ENCODE assay signal across 8 mouse cellular contexts in the genomic region with DNA sequence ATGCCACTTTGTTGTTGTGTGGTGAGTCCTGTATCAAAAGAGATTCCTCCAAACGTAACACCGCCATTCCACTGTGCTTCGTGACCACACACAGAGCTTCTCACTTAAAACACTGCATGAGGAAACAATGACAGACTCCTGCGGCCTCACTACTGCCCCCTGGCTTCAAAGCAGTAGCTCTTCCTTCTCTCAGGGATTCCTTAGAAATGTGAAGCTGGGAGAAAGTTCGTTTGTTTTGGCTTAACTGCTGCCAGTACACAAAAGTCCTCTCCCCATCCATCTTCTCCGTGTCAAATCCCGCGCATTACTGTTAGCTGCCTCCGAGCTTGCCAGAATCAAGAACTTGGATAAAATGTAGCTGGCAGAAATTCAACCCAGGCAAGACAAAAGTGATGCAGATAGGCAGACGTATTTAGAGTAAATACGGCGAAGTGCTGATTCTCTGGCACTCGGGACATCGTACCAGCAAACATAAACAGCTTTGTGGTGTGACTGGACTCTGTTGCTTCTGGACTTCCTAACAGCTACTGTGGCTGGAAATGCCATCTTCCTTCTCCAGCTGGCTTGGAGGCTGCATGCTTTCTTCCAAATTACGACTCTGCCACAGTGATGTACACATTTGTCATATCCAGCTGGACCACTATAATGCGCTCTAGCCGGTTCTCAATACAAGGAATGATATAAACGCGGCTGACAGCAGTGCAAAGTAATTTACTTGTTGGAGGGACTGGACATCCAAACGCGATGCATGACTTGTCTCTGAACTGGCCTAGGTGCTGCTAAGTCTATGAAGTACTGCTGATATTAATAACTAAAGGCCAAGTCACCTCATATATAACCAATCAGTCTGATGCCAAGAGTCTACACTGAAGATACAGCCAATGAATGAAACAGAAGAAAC. TPM values are rescaled to one million over a fixed set of nuclear protein-coding genes. Genes with fewer than 3 reads are reported as not detected.
DNase-seq lines count a peak whose midpoint lies in the region; ATAC-seq and TF ChIP-seq lines count a peak whose summit lies in the region.

No protein-coding gene starts in this region.

- 47% methylated on average over 21 of the region's 21 CpGs for WGBS in forebrain, embryonic 13.5 days
- 54% methylated on average over 21 of the region's 21 CpGs for WGBS in forebrain, embryonic 12.5 days
- 55% methylated on average over 21 of the region's 21 CpGs for WGBS in embryonic facial prominence, embryonic 10.5 days
- WGBS in hindbrain, embryonic 11.5 days: 50% methylated on average over 21 of the region's 21 CpGs
- 56% methylated on average over 21 of the region's 21 CpGs for WGBS in liver, embryonic 12.5 days (ENCODE audit: insufficient replicate concordance)

- no peak overlapping the region for H3K9ac ChIP-seq in forebrain, embryonic 13.5 days
- no peak overlapping the region for H3K9ac ChIP-seq in forebrain, embryonic 12.5 days
- H3K9ac ChIP-seq in ES-E14 (ENCODE audit: insufficient read depth, low read depth, low read length, poor library complexity, severe bottlenecking): no peak overlapping the region
- no peak overlapping the region for H3K9ac ChIP-seq in hindbrain, embryonic 11.5 days (ENCODE audit: low read depth, low read length)
- H3K9ac ChIP-seq in liver, embryonic 12.5 days: no peak overlapping the region

- H3K9me3 ChIP-seq in forebrain, embryonic 13.5 days (replicated peaks): no peaks in the 10 kb centered on the region
- H3K9me3 ChIP-seq in forebrain, embryonic 12.5 days: no peaks in the 10 kb centered on the region
- no peaks in the 10 kb centered on the region for H3K9me3 ChIP-seq in ES-E14 (ENCODE audit: control insufficient read depth, insufficient read depth, low read depth, low read length)
- no peaks in the 10 kb centered on the region for H3K9me3 ChIP-seq in embryonic facial prominence, embryonic 10.5 days
- no peaks in the 10 kb centered on the region for H3K9me3 ChIP-seq in hindbrain, embryonic 11.5 days (ENCODE audit: control insufficient read depth, low read length)
- no peaks in the 10 kb centered on the region for H3K9me3 ChIP-seq in liver, embryonic 12.5 days (replicated peaks)

- in situ Hi-C loops in ES-E14 (cut with MboI; ENCODE audit: low sequenced_read_pairs in 2 of 2, unreplicated experiment in 2 of 2): loop anchor here in 1 of 2 experiments (25.0 kb wide), 1 partner anchor 656 kb away; no protein-coding TSS in a partner anchor

- H3K27me3 ChIP-seq in forebrain, embryonic 13.5 days: peaks cover 6% of the 10 kb centered on the region; the same call in 1 of the 2 replicates
- peaks cover 11% of the 10 kb centered on the region for H3K27me3 ChIP-seq in forebrain, embryonic 12.5 days
- H3K27me3 ChIP-seq in embryonic facial prominence, embryonic 10.5 days (replicated peaks; ENCODE audit: low read depth, poor library complexity, severe bottlenecking): peaks cover 22% of the 10 kb centered on the region
- no peaks in the 10 kb centered on the region for H3K27me3 ChIP-seq in hindbrain, embryonic 11.5 days (ENCODE audit: control insufficient read depth, insufficient read depth, low read length)
- H3K27me3 ChIP-seq in liver, embryonic 12.5 days (replicated peaks): no peaks in the 10 kb centered on the region

- DNase-seq in ES-E14 (ENCODE audit: low read depth, low spot score): peak; percentile 46
- DNase-seq in embryonic facial prominence, embryonic 10.5 days (ENCODE audit: low spot score): peak; percentile 41
- peak; percentile 61 for DNase-seq in hindbrain, embryonic 11.5 days (ENCODE audit: low spot score)
- peak; percentile 81 for DNase-seq in naive thymus-derived CD4-positive, alpha-beta T cell, adult 2 months (ENCODE audit: low read depth)
- DNase-seq in thymus, postnatal 0 days (ENCODE audit: low spot score): peak; percentile 65

- no peaks in the 10 kb centered on the region for H3K36me3 ChIP-seq in forebrain, embryonic 13.5 days (ENCODE audit: poor library complexity, severe bottlenecking)
- no peaks in the 10 kb centered on the region for H3K36me3 ChIP-seq in forebrain, embryonic 12.5 days (replicated peaks)
- H3K36me3 ChIP-seq in ES-E14 (ENCODE audit: control insufficient read depth, insufficient read depth, low read length, poor library complexity, severe bottlenecking): no peaks in the 10 kb centered on the region
- no peaks in the 10 kb centered on the region for H3K36me3 ChIP-seq in embryonic facial prominence, embryonic 10.5 days (replicated peaks)
- no peaks in the 10 kb centered on the region for H3K36me3 ChIP-seq in hindbrain, embryonic 11.5 days (ENCODE audit: control insufficient read depth, insufficient read depth, low read length)
- no peaks in the 10 kb centered on the region for H3K36me3 ChIP-seq in liver, embryonic 12.5 days

- H3K4me1 ChIP-seq in forebrain, embryonic 13.5 days: peaks cover 15% of the 10 kb centered on the region
- peaks cover 16% of the 10 kb centered on the region for H3K4me1 ChIP-seq in forebrain, embryonic 12.5 days
- no peaks in the 10 kb centered on the region for H3K4me1 ChIP-seq in ES-E14 (ENCODE audit: control insufficient read depth in 2 of 2, insufficient read depth in 2 of 2, low read length in 2 of 2, poor library complexity in 1 of 2)
- H3K4me1 ChIP-seq in embryonic facial prominence, embryonic 10.5 days: peaks cover 14% of the 10 kb centered on the region
- H3K4me1 ChIP-seq in hindbrain, embryonic 11.5 days (replicated peaks; ENCODE audit: control insufficient read depth, insufficient read depth, low read length): 0 out of 2 replicates have a peak, but pooled peaks cover 3% of the 10 kb centered on the region
- H3K4me1 ChIP-seq in liver, embryonic 12.5 days: peaks cover 28% of the 10 kb centered on the region

- ATAC-seq in forebrain, embryonic 13.5 days: peak; percentile 31; the same call in 1 of the 2 replicates
- no peak for ATAC-seq in forebrain, embryonic 12.5 days (ENCODE audit: low FRiP score)
- no peak for ATAC-seq in hindbrain, embryonic 11.5 days (ENCODE audit: low FRiP score)
- no peak for ATAC-seq in liver, embryonic 12.5 days

- no peak overlapping the region for H3K27ac ChIP-seq in forebrain, embryonic 13.5 days
- H3K27ac ChIP-seq in forebrain, embryonic 12.5 days: no peak overlapping the region
- H3K27ac ChIP-seq in ES-E14 (ENCODE audit: insufficient read depth, low read depth, low read length, poor library complexity, severe bottlenecking): no peak overlapping the region
- no peak overlapping the region for H3K27ac ChIP-seq in embryonic facial prominence, embryonic 10.5 days (replicated peaks)
- H3K27ac ChIP-seq in hindbrain, embryonic 11.5 days (ENCODE audit: low read depth, low read length): no peak overlapping the region
- H3K27ac ChIP-seq in liver, embryonic 12.5 days: no peak overlapping the region

- no peak overlapping the region for H3K4me3 ChIP-seq in forebrain, embryonic 13.5 days
- H3K4me3 ChIP-seq in forebrain, embryonic 12.5 days (replicated peaks): no peak overlapping the region
- no peak overlapping the region for H3K4me3 ChIP-seq in ES-E14 (ENCODE audit: insufficient read depth in 1 of 2, low read depth in 1 of 2, low read length in 2 of 2, poor library complexity in 1 of 2, severe bottlenecking in 1 of 2)
- no peak overlapping the region for H3K4me3 ChIP-seq in embryonic facial prominence, embryonic 10.5 days
- no peak overlapping the region for H3K4me3 ChIP-seq in hindbrain, embryonic 11.5 days (ENCODE audit: low read depth, low read length)
- H3K4me3 ChIP-seq in liver, embryonic 12.5 days: peak overlapping the region; percentile 6; the same call in 1 of the 2 replicates

- peak overlapping the region; percentile 18; the same call in 1 of the 2 replicates for H3K4me2 ChIP-seq in forebrain, embryonic 13.5 days
- H3K4me2 ChIP-seq in forebrain, embryonic 12.5 days: no peak overlapping the region; the same call in 1 of the 2 replicates
- no peak overlapping the region for H3K4me2 ChIP-seq in hindbrain, embryonic 11.5 days (replicated peaks; ENCODE audit: low read depth, low read length)
- peak overlapping the region; percentile 38 for H3K4me2 ChIP-seq in liver, embryonic 12.5 days

TF ChIP-seq in ES-E14, 5 proteins besides CTCF, POLR2A, EP300 and RAD21:
- TF ChIP-seq CHD2 (IDR thresholded peaks at IDR 0.05; ENCODE audit: low read depth, low read length) (no peak), HCFC1 (IDR thresholded peaks at IDR 0.05; ENCODE audit: borderline replicate concordance, insufficient read depth, low read length) (no peak), ZNF384 (IDR thresholded peaks at IDR 0.05; ENCODE audit: low read depth, low read length) (no peak), MAFK (IDR thresholded peaks at IDR 0.05; ENCODE audit: insufficient read depth, low read depth, low read length) (no peak), ZC3H11A (IDR thresholded peaks at IDR 0.05; ENCODE audit: borderline replicate concordance, low read depth, low read length) (no peak)
TF ChIP-seq in ES-E14: peak in this region for 0.

RNA-seq across cellular contexts. Expression of a gene that starts 2.4 kb away (rescaled TPM):
- polyA plus RNA-seq in forebrain, embryonic 13.5 days (2015; fragmentation: Nextera tagmentation; extraction: Ambion mirVana): 1.1 and 1.4 TPM in 2 replicates
- polyA plus RNA-seq in forebrain, embryonic 12.5 days (2016; fragmentation: Nextera tagmentation; extraction: Ambion mirVana): 1.5 and 1.9 TPM in 2 replicates
- 0.11 and 0.13 TPM in 2 replicates for total RNA-seq in ES-E14 (2012; rRNA removed)
- 0.45 and 0.62 TPM in 2 replicates for polyA plus RNA-seq in embryonic facial prominence, embryonic 10.5 days (2016; fragmentation: Nextera tagmentation; extraction: Ambion mirVana)
- 1.2 and 1.9 TPM in 2 replicates for polyA plus RNA-seq in hindbrain, embryonic 11.5 days (2014; fragmentation: Nextera tagmentation; extraction: Ambion mirVana)
- polyA plus RNA-seq in liver, embryonic 12.5 days (2016; fragmentation: Nextera tagmentation; extraction: Ambion mirVana): 3.1 and 3.2 TPM in 2 replicates
- 10.7 and 11.4 TPM in 2 replicates for polyA plus RNA-seq in thymus, postnatal 0 days (2015; fragmentation: Nextera tagmentation; extraction: Ambion mirVana)

RNA-seq across cellular contexts. Expression of a gene that starts 20.4 kb away (rescaled TPM):
- 10.4 and 12.4 TPM in 2 replicates for polyA plus RNA-seq in forebrain, embryonic 13.5 days (2015; fragmentation: Nextera tagmentation; extraction: Ambion mirVana)
- polyA plus RNA-seq in forebrain, embryonic 12.5 days (2016; fragmentation: Nextera tagmentation; extraction: Ambion mirVana): 8.6 TPM in 2 replicates
- 11.5 and 11.8 TPM in 2 replicates for total RNA-seq in ES-E14 (2012; rRNA removed)
- polyA plus RNA-seq in embryonic facial prominence, embryonic 10.5 days (2016; fragmentation: Nextera tagmentation; extraction: Ambion mirVana): 2.3 TPM in 2 replicates
- polyA plus RNA-seq in hindbrain, embryonic 11.5 days (2014; fragmentation: Nextera tagmentation; extraction: Ambion mirVana): 2.2 and 2.8 TPM in 2 replicates
- 1.8 and 2.0 TPM in 2 replicates for polyA plus RNA-seq in liver, embryonic 12.5 days (2016; fragmentation: Nextera tagmentation; extraction: Ambion mirVana)
- polyA plus RNA-seq in thymus, postnatal 0 days (2015; fragmentation: Nextera tagmentation; extraction: Ambion mirVana): 1.8 and 1.9 TPM in 2 replicates

Comparison
In these comparisons a context has a peak if more than half of its experiments do, and no peak if none do; other contexts are left out.
1. H3K4me2 ChIP-seq: peak in forebrain, embryonic 13.5 days (single experiment) and liver, embryonic 12.5 days (single experiment); none in forebrain, embryonic 12.5 days (single experiment) and hindbrain, embryonic 11.5 days (single experiment).
2. Peak in every context shown above with its lines, with median percentiles within 50 percentile points of each other: DNase-seq.